Mouse (Mus musculus) ES-E14 (cell line): ENCODE measurements around the gene Plch2. TPM values are rescaled to one million over a fixed set of nuclear protein-coding genes. Genes with fewer than 3 reads are reported as not detected.

ENCODE experiments used
- DNase-seq: peaks from one replicate; pipeline ENCODE4 v3.0.0-alpha.2; 2013; ENCODE audit warnings: low read depth, low spot score
- H3K27ac ChIP-seq: 2 replicates; pipeline ENCODE4 v1.5.1; 2012; ENCODE audit warnings: low read depth, mild to moderate bottlenecking, low read length, moderate library complexity, mixed read lengths; ENCODE audit not compliant: poor library complexity, insufficient read depth, severe bottlenecking
- H3K36me3 ChIP-seq: 2 replicates; pipeline ENCODE4 v1.6.1; 2012; ENCODE audit warnings: mild to moderate bottlenecking, low read length, moderate library complexity, mixed read lengths; ENCODE audit not compliant: control insufficient read depth, poor library complexity, insufficient read depth, severe bottlenecking
- H3K4me1 ChIP-seq, 2 experiments: fragments of 150-350 bp in 1 of 2; sonication (generic) in 1 of 2; 2 replicates each; pipeline ENCODE4 v1.6.1; 2012; ENCODE audit warnings: low read length in 2 of 2, mild to moderate bottlenecking in 1 of 2, mixed read lengths in 1 of 2; ENCODE audit not compliant: control insufficient read depth in 2 of 2, insufficient read depth in 2 of 2, poor library complexity in 1 of 2
- H3K4me3 ChIP-seq, 2 experiments: fragments of 150-350 bp in 1 of 2; sonication (generic) in 1 of 2; 2 replicates each; pipeline ENCODE4 v1.5.1; 2012; ENCODE audit warnings: low read length in 2 of 2, low read depth in 1 of 2, mild to moderate bottlenecking in 1 of 2, mixed read lengths in 1 of 2; ENCODE audit not compliant: insufficient read depth in 1 of 2, poor library complexity in 1 of 2, severe bottlenecking in 1 of 2
- H3K9ac ChIP-seq: 2 replicates; pipeline ENCODE4 v1.6.1; 2012; ENCODE audit warnings: low read depth, mild to moderate bottlenecking, low read length, mixed read lengths; ENCODE audit not compliant: poor library complexity, insufficient read depth, severe bottlenecking
- H3K9me3 ChIP-seq: fragments of 150-350 bp; sonication (generic); 2 replicates; pipeline ENCODE4 v1.6.1; 2012; ENCODE audit warnings: low read depth, mild to moderate bottlenecking, low read length; ENCODE audit not compliant: control insufficient read depth, insufficient read depth
- CHD2 ChIP-seq: IDR thresholded peaks from 2 replicates; pipeline ENCODE4 v1.6.1; 2014; ENCODE audit warnings: mild to moderate bottlenecking, low read depth, low read length, inconsistent platforms
- HCFC1 ChIP-seq: IDR thresholded peaks from 2 replicates; pipeline ENCODE4 v1.6.1; 2012; ENCODE audit warnings: low read length, inconsistent platforms, borderline replicate concordance; ENCODE audit not compliant: insufficient read depth
- MAFK ChIP-seq: IDR thresholded peaks from 2 replicates; pipeline ENCODE4 v1.6.1; 2014; ENCODE audit warnings: mild to moderate bottlenecking, low read depth, low read length, inconsistent platforms; ENCODE audit not compliant: insufficient read depth
- ZC3H11A ChIP-seq: IDR thresholded peaks from 2 replicates; pipeline ENCODE4 v1.6.1; 2012; ENCODE audit warnings: low read depth, mild to moderate bottlenecking, inconsistent platforms, low read length, borderline replicate concordance
- ZNF384 ChIP-seq: IDR thresholded peaks from 2 replicates; pipeline ENCODE4 v1.6.1; 2012; ENCODE audit warnings: low read depth, low read length, inconsistent platforms
- in situ Hi-C, 2 experiments: fragments of 600-800 bp; cut with MboI; formaldehyde crosslinking; loops; one replicate each; pipeline ENCODE4 v1.15.1; 2025; ENCODE audit warnings: low sequenced_read_pairs in 2 of 2, inconsistent platforms in 1 of 2; ENCODE audit not compliant: unreplicated experiment in 2 of 2
- total RNA-seq: library from RNA; depleted of rRNA; stranded (reverse); fragments of 300-350 nt; gene quantifications from 2 replicates; pipeline ENCODE4 v1.2.3, GENCODE M21; 2012

The Plch2 gene
- total RNA-seq, 1 experiment, result 0.94 TPM

GRCm38 (mm10) chr4:155069191-155069590 is 12.6 kb upstream of the Plch2 start:
- Histone ChIP-seq H3K9ac (0 out of 2 replicates have a peak overlapping the region, but pooled peaks have one; percentile 10), H3K36me3 (peaks cover 46% of the 10 kb centered on the region), H3K4me1 (peaks cover 0 to 9% of the 10 kb centered on the region in 2 experiments; a peak in 2 of 4 replicates), H3K4me3 (no peak overlapping the region), H3K9me3 (no peaks in the 10 kb centered on the region), H3K27ac (no peak overlapping the region)
- in situ Hi-C loops, result loop anchor here (5.0 to 10.0 kb wide), 2 partner anchors 184 to 187 kb away; no protein-coding TSS in a partner anchor
- no peak for DNase-seq
- TF ChIP-seq ZNF384, result no peak
- no peak for TF ChIP-seq HCFC1
- TF ChIP-seq CHD2, result no peak
- no peak for TF ChIP-seq MAFK
- no peak for TF ChIP-seq ZC3H11A

- no peak for DNase-seq
- TF ChIP-seq CHD2, result no peak
- no peak for TF ChIP-seq ZC3H11A
- TF ChIP-seq ZNF384, result no peak
- TF ChIP-seq MAFK, result no peak
- TF ChIP-seq HCFC1, result no peak
- 0 out of 2 replicates have a peak overlapping the region, but pooled peaks have one; percentile 10 for H3K9ac ChIP-seq
- in situ Hi-C loops, result loop anchor here (5.0 to 10.0 kb wide), 2 partner anchors 184 to 186 kb away; no protein-coding TSS in a partner anchor
- H3K4me3 ChIP-seq, result no peak overlapping the region
- no peak overlapping the region for H3K27ac ChIP-seq
- peaks cover 0 to 9% of the 10 kb centered on the region in 2 experiments; a peak in 2 of 4 replicates for H3K4me1 ChIP-seq
- H3K36me3 ChIP-seq, result peaks cover 41% of the 10 kb centered on the region
- no peaks in the 10 kb centered on the region for H3K9me3 ChIP-seq
Observed at GRCm38 (mm10) chr4:155068357-155068972, 11.9 kb upstream of the Plch2 start.

GRCm38 (mm10) chr4:155066834-155067522 is 10.4 kb upstream of the Plch2 start, which contains the start of gene Pex10:
Gene Pex10 (plus strand): TSS chr4:155067016.
- no peak for TF ChIP-seq ZC3H11A
- peak; percentile 42; the same call in 1 of the 2 replicates for TF ChIP-seq HCFC1
- Histone ChIP-seq H3K27ac (no peak within 1 kb of the TSS), H3K9ac (peak within 1 kb of the TSS; percentile 78), H3K4me3 (peak within 1 kb of the TSS; percentile 73 to 75), H3K36me3 (peaks cover 35% of the 10 kb centered on the region), H3K4me1 (peaks cover 0 to 9% of the 10 kb centered on the region in 2 experiments; a peak in 2 of 4 replicates), H3K9me3 (no peaks in the 10 kb centered on the region)
- in situ Hi-C loops, result loop anchor here (5.0 to 10.0 kb wide), 2 partner anchors 182 to 185 kb away; no protein-coding TSS in a partner anchor
- peak; percentile 94 for DNase-seq

- H3K4me3 ChIP-seq, result peak overlapping the region; percentile 44 to 57
- H3K4me1 ChIP-seq, result peaks cover 0 to 9% of the 10 kb centered on the region in 2 experiments; a peak in 2 of 4 replicates
- no peak overlapping the region for H3K27ac ChIP-seq
- H3K36me3 ChIP-seq, result peaks cover 27% of the 10 kb centered on the region
- DNase-seq, result peak; percentile 95
- TF ChIP-seq ZC3H11A (peak; percentile 62), MAFK (no peak)
- in situ Hi-C loops, result loop anchor here (5.0 to 10.0 kb wide), 2 partner anchors 181 to 184 kb away; no protein-coding TSS in a partner anchor
- no peaks in the 10 kb centered on the region for H3K9me3 ChIP-seq
- H3K9ac ChIP-seq, result peak overlapping the region; percentile 24; the same call in 1 of the 2 replicates
Observed at GRCm38 (mm10) chr4:155065970-155066833, 9.6 kb upstream of the Plch2 start.
